Mouse (Mus musculus) frontal cortex, adult 2 months (tissue): ENCODE data around the gene Ap1ar. TPM values are rescaled to one million over a fixed set of nuclear protein-coding genes. Genes with fewer than 3 reads are reported as not detected.

Experiments
- DNase-seq, 2 experiments: peaks; one replicate each; pipeline ENCODE4 v3.0.0; 2022; ENCODE audit warnings: low spot score in 1 of 2; ENCODE audit errors: extremely low spot score in 1 of 2
- polyA plus RNA-seq: library from polyadenylated mRNA; depleted of rRNA; stranded (reverse); fragments of >200 nt; gene quantifications from 2 replicates; pipeline ENCODE4 v1.2.3, GENCODE M21; 2012

Gene Ap1ar
- polyA plus RNA-seq, 1 experiment: 59.2 TPM

- DNase-seq: no peak
These were observed 6.1 kb upstream of the Ap1ar start for GRCm38 (mm10) chr3:127843324-127843940.

- DNase-seq: no peak
These were observed 4.6 kb upstream of the Ap1ar start for GRCm38 (mm10) chr3:127841926-127842325.

- no peak for DNase-seq
These were observed 785 bp upstream of the Ap1ar start for GRCm38 (mm10) chr3:127837972-127838644.

- DNase-seq: no peak
These were observed 547 bp downstream of the Ap1ar start for GRCm38 (mm10) chr3:127836798-127837153.

GRCm38 (mm10) chr3:127835594-127835993 is 1.7 kb downstream of the Ap1ar start:
- no peak for DNase-seq

- DNase-seq: no peak
These were observed 3.3 kb downstream of the Ap1ar start for GRCm38 (mm10) chr3:127834040-127834439.

- DNase-seq: no peak
These were observed 6.2 kb downstream of the Ap1ar start for GRCm38 (mm10) chr3:127831079-127831478.

GRCm38 (mm10) chr3:127830183-127830582 is 7.1 kb downstream of the Ap1ar start:
- no peak for DNase-seq

GRCm38 (mm10) chr3:127827123-127827522 is 10.2 kb downstream of the Ap1ar start:
- no peak for DNase-seq

- no peak for DNase-seq
These were observed 10.8 kb downstream of the Ap1ar start for GRCm38 (mm10) chr3:127826503-127826902.

- DNase-seq: no peak
These were observed 13.1 kb downstream of the Ap1ar start for GRCm38 (mm10) chr3:127823886-127824863.

- DNase-seq: no peak
These were observed 16.1 kb downstream of the Ap1ar start for GRCm38 (mm10) chr3:127821209-127821608.

GRCm38 (mm10) chr3:127820400-127820799 is 16.9 kb downstream of the Ap1ar start:
- DNase-seq: no peak

GRCm38 (mm10) chr3:127818694-127819663 is 18.3 kb downstream of the Ap1ar start:
- DNase-seq: no peak

- DNase-seq: no peak
These were observed 20.1 kb downstream of the Ap1ar start for GRCm38 (mm10) chr3:127817120-127817683.

- DNase-seq: no peak
These were observed 28.2 kb downstream of the Ap1ar start for GRCm38 (mm10) chr3:127809103-127809502.

- DNase-seq: no peak
These were observed 29.5 kb downstream of the Ap1ar start for GRCm38 (mm10) chr3:127807846-127808245.

- no peak for DNase-seq
These were observed 31.3 kb downstream of the Ap1ar start for GRCm38 (mm10) chr3:127805991-127806390.

- no peak for DNase-seq
These were observed 32.3 kb downstream of the Ap1ar start for GRCm38 (mm10) chr3:127805071-127805470.

GRCm38 (mm10) chr3:127804439-127804838 is 32.9 kb downstream of the Ap1ar start:
- DNase-seq: no peak
